ENCODE assay signal across 10 mouse cellular contexts in genomic region chr1:71837764-71838163, GRCm38 (mm10).
DNase-seq lines count a peak whose midpoint lies in the region; ATAC-seq and TF ChIP-seq lines count a peak whose summit lies in the region.
"Had no signal": no experiment of that assay in that cellular context is flagged by ENCODE, and none has a peak within 500 bp of the region (broad histone marks: within the 10 kb centered on the region; RNA-seq: fewer than 3 reads in every experiment).

No protein-coding gene starts in this region.

- peak; percentile 80 for DNase-seq in lung, embryonic 14.5 days
- DNase-seq in lung, adult 2 months, result no peak
- no peak for DNase-seq in layer of hippocampus, postnatal 10 days (ENCODE audit: low spot score in 2 of 2)
- no peak for DNase-seq in adrenal gland, postnatal 4 days (ENCODE audit: low spot score in 2 of 2)

- H3K27ac ChIP-seq in lung, embryonic 14.5 days (ENCODE audit: low read depth), result no peak overlapping the region
- H3K27ac ChIP-seq in forebrain, embryonic 16.5 days (ENCODE audit: low read length), result no peak overlapping the region; the same call in 1 of the 2 replicates
- H3K27ac ChIP-seq in limb, embryonic 12.5 days, result peak overlapping the region; percentile 26
- H3K27ac ChIP-seq in neural tube, embryonic 15.5 days (replicated peaks), result no peak overlapping the region

- H3K4me3 ChIP-seq in lung, embryonic 14.5 days (ENCODE audit: low read depth, low read length), result no peak overlapping the region
- H3K4me3 ChIP-seq in lung, adult 2 months (replicated peaks; ENCODE audit: extremely low read depth, low read depth, low read length), result no peak overlapping the region
- peak overlapping the region; percentile 27 for H3K4me3 ChIP-seq in forebrain, embryonic 16.5 days (replicated peaks; ENCODE audit: low read length)
- H3K4me3 ChIP-seq in limb, embryonic 12.5 days (replicated peaks), result peak overlapping the region; percentile 15
- H3K4me3 ChIP-seq in neural tube, embryonic 15.5 days (replicated peaks), result peak overlapping the region; percentile 14; the same call in 1 of the 2 replicates
- H3K4me3 ChIP-seq: heart, embryonic 12.5 days; myocyte had no signal

- H3K9ac ChIP-seq in lung, embryonic 14.5 days, result no peak overlapping the region
- H3K9ac ChIP-seq in forebrain, embryonic 16.5 days (replicated peaks; ENCODE audit: low read depth, low read length), result peak overlapping the region; percentile 49
- no peak overlapping the region for H3K9ac ChIP-seq in limb, embryonic 12.5 days (replicated peaks)
- H3K9ac ChIP-seq in neural tube, embryonic 15.5 days (replicated peaks), result no peak overlapping the region
- H3K9ac ChIP-seq: heart, embryonic 12.5 days had no signal

- ATAC-seq in lung, embryonic 14.5 days (ENCODE audit: insufficient read depth), result peak; percentile 89
- ATAC-seq in forebrain, embryonic 16.5 days, result peak; percentile 91
- peak; percentile 74 for ATAC-seq in limb, embryonic 12.5 days (ENCODE audit: insufficient number of reproducible peaks, insufficient read depth, low FRiP score, low TSS enrichment, low read depth)
- peak; percentile 53; the same call in 1 of the 2 replicates for ATAC-seq in neural tube, embryonic 15.5 days (ENCODE audit: low FRiP score)
- no peak for ATAC-seq in megakaryocyte-erythroid progenitor cell, adult 5-6 weeks (replicated peaks; ENCODE audit: low FRiP score, low TSS enrichment, poor library complexity, severe bottlenecking)

- H3K9me3 ChIP-seq in lung, embryonic 14.5 days (ENCODE audit: low read depth, low read length), result no peaks in the 10 kb centered on the region; the same call in 1 of the 2 replicates
- H3K9me3 ChIP-seq in forebrain, embryonic 16.5 days (ENCODE audit: control insufficient read depth, low read length), result no peaks in the 10 kb centered on the region
- peaks cover 9% of the 10 kb centered on the region; the same call in 1 of the 2 replicates for H3K9me3 ChIP-seq in limb, embryonic 12.5 days
- no peaks in the 10 kb centered on the region for H3K9me3 ChIP-seq in neural tube, embryonic 15.5 days (replicated peaks)

- no peaks in the 10 kb centered on the region for H3K4me1 ChIP-seq in lung, embryonic 14.5 days (ENCODE audit: insufficient read depth)
- no peaks in the 10 kb centered on the region for H3K4me1 ChIP-seq in lung, adult 2 months (ENCODE audit: control insufficient read depth, insufficient read depth, low read length)
- peaks cover 5% of the 10 kb centered on the region for H3K4me1 ChIP-seq in forebrain, embryonic 16.5 days (replicated peaks; ENCODE audit: control insufficient read depth, insufficient read depth, low read length)
- peaks cover 16% of the 10 kb centered on the region; the same call in 1 of the 2 replicates for H3K4me1 ChIP-seq in limb, embryonic 12.5 days (replicated peaks)
- H3K4me1 ChIP-seq in neural tube, embryonic 15.5 days, result peaks cover 15% of the 10 kb centered on the region; the same call in 1 of the 2 replicates
- H3K4me1 ChIP-seq: heart, embryonic 12.5 days had no signal

- H3K4me2 ChIP-seq in lung, embryonic 14.5 days, result peak overlapping the region; percentile 49
- peak overlapping the region; percentile 47 for H3K4me2 ChIP-seq in forebrain, embryonic 16.5 days (ENCODE audit: low read length)
- peak overlapping the region; percentile 50 for H3K4me2 ChIP-seq in limb, embryonic 12.5 days
- peak overlapping the region; percentile 44 for H3K4me2 ChIP-seq in neural tube, embryonic 15.5 days
- H3K4me2 ChIP-seq: heart, embryonic 12.5 days had no signal

- no peak for TF ChIP-seq CTCF in lung, embryonic 14.5 days (IDR thresholded peaks at IDR 0.05; ENCODE audit: low read depth)
- no peak for TF ChIP-seq CTCF in lung, adult 2 months (IDR thresholded peaks at IDR 0.05; ENCODE audit: insufficient read depth, low read length)

- no peak for TF ChIP-seq POLR2A in lung, adult 2 months (IDR thresholded peaks at IDR 0.05; ENCODE audit: borderline replicate concordance, extremely low read depth, low read depth, low read length)

- H3K36me3 ChIP-seq in lung, embryonic 14.5 days (ENCODE audit: insufficient read depth), result no peaks in the 10 kb centered on the region
- no peaks in the 10 kb centered on the region for H3K36me3 ChIP-seq in forebrain, embryonic 16.5 days (ENCODE audit: control insufficient read depth, insufficient read depth)
- H3K36me3 ChIP-seq in limb, embryonic 12.5 days, result no peaks in the 10 kb centered on the region
- no peaks in the 10 kb centered on the region for H3K36me3 ChIP-seq in neural tube, embryonic 15.5 days
- H3K36me3 ChIP-seq: heart, embryonic 12.5 days had no signal

- H3K27me3 ChIP-seq in lung, embryonic 14.5 days (ENCODE audit: insufficient read depth, low read length), result no peaks in the 10 kb centered on the region
- no peaks in the 10 kb centered on the region for H3K27me3 ChIP-seq in forebrain, embryonic 16.5 days (replicated peaks; ENCODE audit: control insufficient read depth, insufficient read depth, low read length)
- H3K27me3 ChIP-seq in limb, embryonic 12.5 days, result no peaks in the 10 kb centered on the region
- H3K27me3 ChIP-seq in neural tube, embryonic 15.5 days (replicated peaks), result no peaks in the 10 kb centered on the region
- H3K27me3 ChIP-seq: heart, embryonic 12.5 days had no signal

- 16% methylated on average over 12 of the region's 12 CpGs for WGBS in lung, embryonic 14.5 days
- WGBS in lung, adult 2 months, result 40% methylated on average over 12 of the region's 12 CpGs
- 10% methylated on average over 12 of the region's 12 CpGs for WGBS in forebrain, embryonic 16.5 days
- WGBS in limb, embryonic 12.5 days, result 9% methylated on average over 12 of the region's 12 CpGs
- 15% methylated on average over 12 of the region's 12 CpGs for WGBS in neural tube, embryonic 15.5 days

Comparison
In these comparisons a context has a peak if more than half of its experiments do, and no peak if none do; other contexts are left out.
1. H3K4me3 ChIP-seq: peak in forebrain, embryonic 16.5 days (single experiment), limb, embryonic 12.5 days (single experiment) and neural tube, embryonic 15.5 days (single experiment); none in lung, embryonic 14.5 days (single experiment) and lung, adult 2 months (single experiment).
2. Peak in every context shown above with its lines, with median percentiles within 50 percentile points of each other: H3K4me2 ChIP-seq.